Mouse (Mus musculus) c-Kit-positive CD71-negative TER-119-negative erythroid progenitor cells, embryonic 14.5 days (primary cell): ENCODE measurements at regions not wholly inside any gene's neighbourhood (a gene's known extent, or its start where the extent isn't known, plus 50 kb on each side); places are given as distances from the start of the nearest gene placed in this dataset.

ENCODE experiments used
- DNase-seq: peaks from one replicate; pipeline ENCODE4 v3.0.0-alpha.2; 2013; ENCODE audit warnings: low read depth

GRCm38 (mm10) chr11:8377301-8377700 is 287.0 kb downstream of the Tns3 start:
- no peak for DNase-seq

GRCm38 (mm10) chr11:8365545-8365944 is 298.8 kb downstream of the Tns3 start:
- no peak for DNase-seq

GRCm38 (mm10) chr11:8364703-8365433 is 299.5 kb downstream of the Tns3 start:
- DNase-seq, result no peak

GRCm38 (mm10) chr11:8344938-8345337 is 319.4 kb downstream of the Tns3 start:
- DNase-seq, result no peak

- no peak for DNase-seq
Measured at GRCm38 (mm10) chr11:8302347-8303188, 361.8 kb downstream of the Tns3 start.

- DNase-seq, result no peak
Measured at GRCm38 (mm10) chr11:8297462-8297861, 366.9 kb downstream of the Tns3 start.

- DNase-seq, result no peak
Measured at GRCm38 (mm10) chr11:8293322-8294014, 370.9 kb downstream of the Tns3 start.

- DNase-seq, result no peak
Measured at GRCm38 (mm10) chr11:8285271-8285670, 379.1 kb downstream of the Tns3 start.

GRCm38 (mm10) chr11:8275203-8275602 is 389.1 kb downstream of the Tns3 start:
- no peak for DNase-seq

GRCm38 (mm10) chr11:8269171-8269570 is 395.2 kb downstream of the Tns3 start:
- DNase-seq, result no peak

GRCm38 (mm10) chr11:8254036-8254435 is 410.3 kb downstream of the Tns3 start:
- no peak for DNase-seq

- DNase-seq, result no peak
Measured at GRCm38 (mm10) chr11:8251360-8251759, 413.0 kb downstream of the Tns3 start.

- no peak for DNase-seq
Measured at GRCm38 (mm10) chr11:8249468-8249867, 414.9 kb downstream of the Tns3 start.

- no peak for DNase-seq
Measured at GRCm38 (mm10) chr11:8247535-8247934, 416.8 kb downstream of the Tns3 start.

GRCm38 (mm10) chr11:8247024-8247423 is 417.3 kb downstream of the Tns3 start:
- no peak for DNase-seq

- DNase-seq, result peak; percentile 9
Measured at GRCm38 (mm10) chr11:8245408-8246003, 418.8 kb downstream of the Tns3 start.

- no peak for DNase-seq
Measured at GRCm38 (mm10) chr11:8238498-8238897, 425.8 kb downstream of the Tns3 start.

- DNase-seq, result no peak
Measured at GRCm38 (mm10) chr11:8237556-8237955, 426.8 kb downstream of the Tns3 start.

GRCm38 (mm10) chr11:8236056-8236455 is 428.3 kb downstream of the Tns3 start:
- no peak for DNase-seq

GRCm38 (mm10) chr11:8232636-8233189 is 431.6 kb downstream of the Tns3 start:
- no peak for DNase-seq

- no peak for DNase-seq
Measured at GRCm38 (mm10) chr11:8229787-8230186, 434.5 kb downstream of the Tns3 start.
